Mouse (Mus musculus) ovary, postnatal 10 days (tissue): ENCODE data around the gene Rrp1b.
A peak's percentile ranks its signal among the peaks of the same experiment; 100 is the strongest.

Experiments used
- DNase-seq: peaks from one replicate; pipeline ENCODE4 v3.0.0; 2022; ENCODE audit warnings: low spot score

Gene Rrp1b

GRCm38 (mm10) chr17:32035609-32036508, at the start of gene Rrp1b, which contains the start of gene Hsf2bp:
TSS of gene Rrp1b (plus strand) at chr17:32036100.
TSS of gene Hsf2bp (minus strand) at chr17:32036349.
- DNase-seq, result peak; percentile 55

GRCm38 (mm10) chr17:31986915-31987314, 49.0 kb upstream of the Rrp1b start:
- DNase-seq, result no peak

- DNase-seq, result no peak
Measured at GRCm38 (mm10) chr17:31989035-31989434, 46.9 kb upstream of the Rrp1b start.

- DNase-seq, result no peak
Measured at GRCm38 (mm10) chr17:31992004-31992403, 43.9 kb upstream of the Rrp1b start.

GRCm38 (mm10) chr17:31993354-31993753, 42.5 kb upstream of the Rrp1b start:
- no peak for DNase-seq

GRCm38 (mm10) chr17:31994132-31994531, 41.8 kb upstream of the Rrp1b start:
- no peak for DNase-seq

GRCm38 (mm10) chr17:31995784-31996183, 40.1 kb upstream of the Rrp1b start:
- DNase-seq, result no peak

GRCm38 (mm10) chr17:31996331-31996730, 39.6 kb upstream of the Rrp1b start:
- DNase-seq, result no peak

GRCm38 (mm10) chr17:31998351-31998750, 37.5 kb upstream of the Rrp1b start:
- no peak for DNase-seq

- DNase-seq, result no peak
Measured at GRCm38 (mm10) chr17:32003251-32003650, 32.6 kb upstream of the Rrp1b start.

GRCm38 (mm10) chr17:32006800-32007199, 29.1 kb upstream of the Rrp1b start:
- no peak for DNase-seq

GRCm38 (mm10) chr17:32011694-32012093, 24.2 kb upstream of the Rrp1b start:
- no peak for DNase-seq

GRCm38 (mm10) chr17:32012254-32012653, 23.6 kb upstream of the Rrp1b start:
- no peak for DNase-seq

- DNase-seq, result no peak
Measured at GRCm38 (mm10) chr17:32013659-32014058, 22.2 kb upstream of the Rrp1b start.

GRCm38 (mm10) chr17:32016481-32016880, 19.4 kb upstream of the Rrp1b start:
- no peak for DNase-seq

GRCm38 (mm10) chr17:32018127-32018894, 17.6 kb upstream of the Rrp1b start:
- no peak for DNase-seq

- no peak for DNase-seq
Measured at GRCm38 (mm10) chr17:32021981-32022380, 13.9 kb upstream of the Rrp1b start.

GRCm38 (mm10) chr17:32022551-32022950, 13.3 kb upstream of the Rrp1b start:
- no peak for DNase-seq

GRCm38 (mm10) chr17:32023088-32023487, 12.8 kb upstream of the Rrp1b start:
- DNase-seq, result no peak

- DNase-seq, result no peak
Measured at GRCm38 (mm10) chr17:32024671-32025073, 11.2 kb upstream of the Rrp1b start.

- peak; percentile 18 for DNase-seq
Measured at GRCm38 (mm10) chr17:32025386-32025785, 10.5 kb upstream of the Rrp1b start.

GRCm38 (mm10) chr17:32027666-32028065, 8.2 kb upstream of the Rrp1b start:
- no peak for DNase-seq

- no peak for DNase-seq
Measured at GRCm38 (mm10) chr17:32028301-32028700, 7.6 kb upstream of the Rrp1b start.
